Mouse (Mus musculus): Measurements from ENCODE around the gene Pdx1. TPM values are rescaled to one million over a fixed set of nuclear protein-coding genes. Genes with fewer than 3 reads are reported as not detected.

Gene Pdx1
- not detected in 2 replicates for polyA plus RNA-seq (2021; fragmentation: Nextera tagmentation)
- long read RNA-seq, experiment 1, result 0 reads
- long read RNA-seq, experiment 2, result 0 reads

DNA sequence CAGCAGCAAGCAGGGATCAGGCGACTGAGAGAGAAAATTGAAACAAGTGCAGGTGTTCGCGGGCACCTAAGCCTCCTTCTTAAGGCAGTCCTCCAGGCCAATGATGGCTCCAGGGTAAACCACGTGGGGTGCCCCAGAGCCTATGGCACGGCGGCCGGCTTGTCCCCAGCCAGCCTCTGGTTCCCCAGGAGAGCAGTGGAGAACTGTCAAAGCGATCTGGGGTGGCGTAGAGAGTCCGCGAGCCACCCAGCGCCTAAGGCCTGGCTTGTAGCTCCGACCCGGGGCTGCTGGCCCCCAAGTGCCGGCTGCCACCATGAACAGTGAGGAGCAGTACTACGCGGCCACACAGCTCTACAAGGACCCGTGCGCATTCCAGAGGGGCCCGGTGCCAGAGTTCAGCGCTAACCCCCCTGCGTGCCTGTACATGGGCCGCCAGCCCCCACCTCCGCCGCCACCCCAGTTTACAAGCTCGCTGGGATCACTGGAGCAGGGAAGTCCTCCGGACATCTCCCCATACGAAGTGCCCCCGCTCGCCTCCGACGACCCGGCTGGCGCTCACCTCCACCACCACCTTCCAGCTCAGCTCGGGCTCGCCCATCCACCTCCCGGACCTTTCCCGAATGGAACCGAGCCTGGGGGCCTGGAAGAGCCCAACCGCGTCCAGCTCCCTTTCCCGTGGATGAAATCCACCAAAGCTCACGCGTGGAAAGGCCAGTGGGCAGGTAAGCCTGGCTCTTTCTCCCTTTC lies at the start of gene Pdx1:
Gene Pdx1 (plus strand): TSS at position 34 of the 747 bp plus-strand sequence.

DNA sequence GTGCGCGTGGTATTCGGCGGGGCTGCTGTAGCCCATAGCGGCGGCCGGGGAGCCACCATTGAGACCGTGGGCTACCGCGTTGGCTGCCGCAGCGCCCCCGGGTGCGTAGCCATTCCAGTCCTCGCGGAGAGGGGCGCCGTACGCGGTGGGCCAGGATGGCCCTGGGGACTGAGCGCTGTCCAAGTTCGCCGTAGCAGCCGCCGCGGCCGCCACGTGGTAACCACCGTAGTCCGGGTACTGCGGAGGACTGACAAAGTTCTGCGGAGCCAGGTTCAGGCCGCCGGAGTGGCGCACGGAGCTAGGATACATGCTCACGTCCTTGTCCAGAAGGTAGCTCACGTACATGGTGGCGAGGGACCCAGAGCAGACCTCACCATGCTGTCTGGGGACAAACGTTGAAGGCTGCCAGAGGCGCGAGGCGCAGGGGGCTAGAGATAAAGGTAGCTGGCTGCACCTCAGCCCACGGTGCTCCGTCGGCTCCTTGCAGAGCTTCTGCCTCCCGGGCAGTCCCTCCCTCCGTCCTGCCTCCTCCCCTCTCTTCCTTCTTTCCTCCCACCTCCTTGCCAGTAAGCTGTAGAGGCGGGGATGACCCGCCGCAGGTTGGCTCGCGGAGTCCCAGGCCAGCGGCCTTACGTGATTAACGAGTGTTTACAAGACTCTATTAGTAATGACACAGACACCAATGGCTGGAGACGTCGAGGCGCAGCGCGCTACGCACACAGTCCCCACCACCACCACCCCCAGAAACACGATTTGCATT lies 37.1 kb downstream of the Pdx1 start, which contains the start of gene Cdx2:
Gene Cdx2 (minus strand): TSS at position 633 of the 760 bp plus-strand sequence.

DNA sequence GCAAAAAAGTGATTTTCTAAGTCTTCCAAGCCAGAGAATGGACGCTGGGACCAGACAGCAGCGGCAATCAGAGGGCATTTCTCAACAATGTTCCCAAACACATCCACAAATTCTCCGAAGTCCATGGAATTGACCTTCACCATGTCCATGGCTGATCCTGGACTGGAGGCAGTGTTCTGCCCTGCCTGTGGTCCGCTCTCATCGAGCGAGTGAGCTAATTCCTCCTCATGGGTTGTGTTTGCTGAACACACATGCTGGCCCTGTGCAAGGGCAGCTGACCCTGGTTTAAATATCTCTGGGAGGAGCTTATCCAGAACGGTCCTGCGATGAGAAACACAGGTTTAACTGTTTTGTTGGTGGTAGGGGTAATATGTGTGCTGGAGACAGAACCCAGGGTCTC lies 52.4 kb downstream of the Pdx1 start, which contains the start of gene Urad:
Gene Urad (minus strand): TSS at position 258 of the 400 bp plus-strand sequence.

Other genes starting within 250 kb of the Pdx1 start
- 1.2 and 1.6 TPM in 2 replicates for gene Lnx2, start 193.4 kb upstream of the Pdx1 start, polyA plus RNA-seq (2021; fragmentation: Nextera tagmentation)
- gene Polr1d, start 192.9 kb upstream of the Pdx1 start, polyA plus RNA-seq (2021; fragmentation: Nextera tagmentation), result 163 and 171 TPM in 2 replicates
- gene Gsx1, start 81.3 kb upstream of the Pdx1 start, polyA plus RNA-seq (2021; fragmentation: Nextera tagmentation), result 0.22 and 0.45 TPM in 2 replicates
- not detected in 2 replicates for gene Cdx2, start 37.3 kb downstream of the Pdx1 start, polyA plus RNA-seq (2021; fragmentation: Nextera tagmentation)
- gene Urad, start 52.5 kb downstream of the Pdx1 start, polyA plus RNA-seq (2021; fragmentation: Nextera tagmentation), result not detected in 2 replicates
- 1.2 and 1.3 TPM in 2 replicates for gene Flt3, start 130.5 kb downstream of the Pdx1 start, polyA plus RNA-seq (2021; fragmentation: Nextera tagmentation)
- gene Pan3, start 160.2 kb downstream of the Pdx1 start, polyA plus RNA-seq (2021; fragmentation: Nextera tagmentation), result 34.7 and 52.2 TPM in 2 replicates

Measured in left cerebral cortex, adult 6 months (tissue).